Mouse (Mus musculus): ENCODE data around the gene Echs1.

DNA sequence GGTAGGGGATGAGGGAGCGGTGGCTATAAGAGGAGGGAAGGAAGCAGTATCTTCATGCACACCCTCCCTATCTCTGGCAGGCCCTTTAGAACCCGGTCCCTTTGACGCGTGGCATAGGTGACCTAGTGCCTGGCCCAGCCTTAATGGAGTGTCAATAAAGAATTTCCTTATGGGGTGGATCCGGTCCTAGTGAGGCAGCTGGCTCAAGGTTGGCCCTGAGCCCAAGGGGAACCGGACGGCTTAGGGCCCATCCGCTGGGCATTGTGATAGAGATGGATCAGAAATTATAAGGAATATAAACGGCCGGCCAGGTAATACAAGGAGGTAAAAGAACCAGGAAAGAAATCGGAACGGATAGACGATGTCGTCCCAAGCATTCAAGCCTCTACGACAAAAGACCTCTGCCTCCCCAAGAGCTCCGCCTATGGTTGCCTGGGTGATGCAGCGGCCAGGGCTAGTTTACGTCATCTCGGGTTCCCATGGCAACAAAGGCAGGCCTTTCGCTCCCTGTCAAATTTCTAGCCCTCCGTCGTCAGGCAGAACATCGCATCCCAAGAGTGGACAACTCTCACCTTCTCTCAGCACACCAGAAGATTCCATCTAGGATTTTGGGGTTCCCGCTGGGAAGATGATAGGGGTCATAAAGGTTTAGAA, 35.6 kb downstream of the Echs1 start:
- TF ChIP-seq CTCF (IDR thresholded peaks at IDR 0.05) (no peak), EP300 (IDR thresholded peaks at IDR 0.05) (no peak)

Measured in lung, postnatal 0 days (tissue).